Mouse (Mus musculus) olfactory bulb, adult 2 months (tissue): Measurements from ENCODE around the gene Gm45713. TPM values are rescaled to one million over a fixed set of nuclear protein-coding genes. Genes with fewer than 3 reads are reported as not detected.
"Not testable (repeated sequence)": the region's sequence is repeated elsewhere in the genome, so short reads cannot be mapped to it uniquely, and the experiment has no call there.

Source experiments
- H3K27ac ChIP-seq: fragments of 200-500 bp; 2 replicates; pipeline ENCODE4 v1.5.1; 2012; ENCODE audit warnings: low read depth, low read length; ENCODE audit not compliant: insufficient read depth
- H3K4me1 ChIP-seq: fragments of 200-500 bp; 2 replicates; pipeline ENCODE4 v1.6.1; 2012; ENCODE audit warnings: low read length; ENCODE audit not compliant: control insufficient read depth, insufficient read depth
- H3K4me3 ChIP-seq: fragments of 200-500 bp; 2 replicates; pipeline ENCODE4 v1.5.1; 2012; ENCODE audit warnings: mild to moderate bottlenecking, low read depth, low read length, moderate library complexity; ENCODE audit not compliant: insufficient read depth
- CTCF ChIP-seq: fragments of 200-500 bp; IDR thresholded peaks from 2 replicates; pipeline ENCODE4 v1.5.1; 2012; ENCODE audit warnings: low read depth, mild to moderate bottlenecking, low read length, moderate library complexity; ENCODE audit not compliant: insufficient read depth
- POLR2A ChIP-seq: fragments of 200-500 bp; IDR thresholded peaks from 2 replicates; pipeline ENCODE4 v1.6.1; 2012; ENCODE audit warnings: mild to moderate bottlenecking, low read depth, low read length, moderate library complexity; ENCODE audit not compliant: insufficient read depth
- WGBS: fragments of 180-500 bp; shearing (Covaris S2); methylation state at CpG from one replicate; pipeline ENCODE4 v1.1.7; 2018; 5-methylcytosine and 5-hydroxymethylcytosine counted together
- polyA plus RNA-seq: library from polyadenylated mRNA; stranded (reverse); fragments of >200 nt; gene quantifications from 2 replicates; pipeline ENCODE4 v1.2.4, GENCODE M21; 2012; ENCODE audit warnings: low replicate concordance; ENCODE audit not compliant: missing spikeins, insufficient read depth, insufficient read length

Gene Gm45713
- polyA plus RNA-seq, 1 experiment = not detected

DNA sequence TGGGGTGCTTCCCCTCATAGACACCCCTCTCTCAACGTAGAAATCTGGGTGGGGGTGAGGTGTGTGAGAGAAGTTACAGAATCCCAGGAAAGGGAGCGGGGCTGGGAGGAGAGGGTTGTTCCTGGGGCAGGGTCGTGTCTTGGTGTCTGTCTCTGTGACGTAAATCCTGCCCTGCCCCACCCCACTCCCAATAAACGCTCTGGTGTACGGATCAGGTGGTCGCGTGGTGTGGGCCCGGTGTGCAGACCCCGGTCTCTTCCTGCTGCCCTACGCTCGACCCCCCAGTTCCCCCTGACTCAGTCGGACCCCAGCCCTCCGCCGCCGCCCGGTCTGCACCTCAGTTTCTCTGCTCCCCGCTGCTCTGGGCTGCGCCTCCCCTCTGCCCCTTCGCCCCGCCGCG lies 39.9 kb upstream of the Gm45713 start:
- TF ChIP-seq POLR2A = no peak
- TF ChIP-seq CTCF = no peak
- Histone ChIP-seq H3K27ac (no peak overlapping the region), H3K4me3 (no peak overlapping the region), H3K4me1 (peaks cover 6% of the 10 kb centered on the region)
- WGBS = 2% methylated on average over 23 of the region's 23 CpGs

DNA sequence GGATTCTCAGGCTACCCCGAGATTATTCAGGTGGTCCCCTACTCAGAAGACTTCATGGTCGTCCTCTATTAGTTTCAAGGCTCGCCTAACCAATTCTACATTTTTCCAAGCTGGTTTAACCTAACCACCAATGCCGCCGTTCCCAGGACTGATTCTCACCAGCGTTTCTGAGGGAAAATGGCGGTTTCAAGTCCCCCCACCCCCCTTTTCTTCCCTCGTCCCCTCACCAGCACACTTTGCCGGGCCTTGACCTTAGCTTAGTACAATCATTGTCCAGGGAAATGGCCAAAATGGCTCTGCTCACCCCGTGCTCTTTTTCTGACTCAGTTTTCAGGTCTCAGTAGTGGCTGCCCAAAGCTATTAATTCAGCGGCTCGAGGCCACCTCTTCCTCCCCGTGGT lies 39.4 kb upstream of the Gm45713 start:
- H3K27ac ChIP-seq = no peak overlapping the region
- H3K4me1 ChIP-seq = peaks cover 6% of the 10 kb centered on the region
- 4% methylated on average over 13 of the region's 13 CpGs for WGBS
- TF ChIP-seq CTCF = no peak
- TF ChIP-seq POLR2A = no peak
- no peak overlapping the region for H3K4me3 ChIP-seq

DNA sequence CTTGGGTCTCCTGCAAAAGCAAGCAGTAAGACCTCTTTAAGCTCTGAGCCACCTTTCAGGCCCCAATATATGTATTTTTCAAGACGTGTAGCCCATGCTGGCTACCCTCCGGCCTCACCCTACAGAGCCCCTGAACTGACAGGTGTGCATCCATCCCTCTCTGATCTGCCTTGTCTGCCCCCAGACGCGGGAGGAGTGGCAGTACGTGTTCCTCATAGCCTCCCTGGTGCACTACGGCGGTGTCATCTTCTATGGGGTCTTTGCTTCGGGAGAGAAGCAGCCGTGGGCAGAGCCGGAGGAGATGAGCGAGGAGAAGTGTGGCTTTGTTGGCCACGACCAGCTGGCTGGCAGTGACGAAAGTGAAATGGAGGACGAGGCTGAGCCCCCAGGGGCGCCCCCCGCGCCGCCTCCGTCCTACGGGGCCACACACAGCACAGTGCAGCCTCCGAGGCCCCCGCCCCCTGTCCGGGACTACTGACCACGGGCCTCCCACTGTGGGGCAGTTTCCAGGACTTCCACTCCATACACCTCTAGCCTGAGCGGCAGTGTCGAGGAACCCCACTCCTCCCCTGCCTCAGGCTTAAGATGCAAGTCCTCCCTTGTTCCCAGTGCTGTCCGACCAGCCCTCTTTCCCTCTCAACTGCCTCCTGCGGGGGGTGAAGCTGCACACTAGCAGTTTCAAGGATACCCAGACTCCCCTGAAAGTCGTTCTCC lies 38.7 kb upstream of the Gm45713 start:
- H3K4me1 ChIP-seq = peaks cover 6% of the 10 kb centered on the region
- H3K27ac ChIP-seq = no peak overlapping the region
- 6% methylated on average over 29 of the region's 29 CpGs for WGBS
- TF ChIP-seq POLR2A (no peak), CTCF (no peak)
- no peak overlapping the region for H3K4me3 ChIP-seq

DNA sequence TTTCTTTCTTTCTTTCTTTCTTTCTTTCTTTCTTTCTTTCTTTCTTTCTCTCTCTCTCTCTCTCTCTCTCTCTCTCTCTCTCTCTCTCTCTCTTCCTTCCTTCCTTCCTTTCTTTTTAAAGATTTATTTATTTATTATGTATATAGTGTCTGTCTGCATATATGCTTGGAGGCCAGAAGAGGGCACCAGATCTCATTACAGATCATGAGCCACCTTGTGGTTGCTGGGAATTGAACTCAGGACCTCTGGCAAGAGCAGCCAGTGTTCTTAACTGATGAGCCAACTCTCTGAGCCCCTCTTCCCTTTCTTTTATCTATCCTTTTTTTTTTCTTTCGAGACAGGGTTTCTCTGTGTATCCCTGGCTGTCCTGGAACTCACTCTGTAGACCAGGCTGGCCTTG lies 37.7 kb upstream of the Gm45713 start:
- not testable (repeated sequence) for H3K4me3 ChIP-seq, H3K27ac ChIP-seq, H3K4me1 ChIP-seq
- 66% methylated on average over 1 of the region's 1 CpGs for WGBS

DNA sequence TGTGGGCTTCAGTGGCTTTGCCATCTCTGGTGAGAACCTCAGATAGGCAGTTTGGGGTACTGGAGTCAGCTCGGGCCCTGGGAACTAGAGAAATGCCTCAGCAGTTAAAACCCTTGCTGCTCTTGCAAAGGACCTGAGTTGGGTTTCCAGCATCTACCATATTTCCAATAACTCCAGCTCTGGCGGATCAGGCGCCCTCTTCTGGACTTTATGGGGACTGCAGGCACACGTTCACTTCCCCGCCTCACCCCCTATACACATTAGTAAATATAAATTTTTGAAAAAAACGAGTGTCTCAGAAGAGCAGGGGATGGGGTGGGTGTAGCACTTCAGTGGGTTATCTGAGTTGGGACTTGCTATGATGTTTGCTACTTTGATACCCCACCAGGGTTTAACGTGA lies 36.9 kb upstream of the Gm45713 start:
- Histone ChIP-seq H3K4me1 (peaks cover 11% of the 10 kb centered on the region), H3K27ac (no peak overlapping the region), H3K4me3 (no peak overlapping the region)
- 60% methylated on average over 7 of the region's 7 CpGs for WGBS
- no peak for TF ChIP-seq CTCF
- no peak for TF ChIP-seq POLR2A

DNA sequence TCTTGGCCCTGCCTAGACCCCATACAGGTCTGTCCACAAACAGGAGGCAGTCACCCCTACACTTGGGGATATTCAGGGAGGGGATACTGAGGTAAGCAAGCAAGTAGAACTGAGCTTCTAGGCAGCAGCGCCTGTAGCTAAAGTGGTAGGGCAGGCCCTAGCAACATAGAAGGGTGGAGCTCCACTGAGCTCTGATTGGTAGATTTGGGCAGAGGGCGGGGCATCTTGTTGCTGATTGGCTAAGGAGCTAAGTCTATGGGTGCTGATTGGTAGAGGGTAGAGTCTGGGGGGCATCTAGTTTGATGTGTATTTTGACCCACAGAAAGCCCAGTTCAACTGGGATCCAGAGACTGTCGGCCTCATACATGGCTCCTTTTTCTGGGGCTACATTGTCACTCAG lies 33.5 kb upstream of the Gm45713 start:
- no peak overlapping the region for H3K4me3 ChIP-seq
- TF ChIP-seq POLR2A (no peak), CTCF (no peak)
- H3K27ac ChIP-seq = no peak overlapping the region
- peaks cover 5% of the 10 kb centered on the region; the same call in 1 of the 2 replicates for H3K4me1 ChIP-seq
- 88% methylated on average over 3 of the region's 3 CpGs for WGBS

DNA sequence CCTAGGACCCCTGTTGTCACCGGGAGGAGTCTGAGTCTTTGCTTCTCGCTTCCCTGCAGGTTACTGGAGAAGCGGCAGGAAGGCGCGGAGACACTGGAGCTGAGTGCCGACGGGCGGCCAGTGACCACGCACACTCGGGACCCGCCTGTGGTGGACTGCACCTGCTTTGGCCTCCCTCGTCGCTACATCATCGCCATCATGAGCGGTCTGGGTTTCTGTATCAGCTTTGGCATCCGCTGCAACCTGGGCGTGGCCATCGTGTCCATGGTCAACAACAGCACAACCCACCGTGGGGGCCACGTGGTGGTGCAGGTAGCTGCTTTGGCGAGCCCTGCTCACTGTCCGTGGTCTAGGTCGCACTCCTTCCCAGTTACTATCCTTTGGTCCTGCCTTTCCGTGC lies 32.6 kb upstream of the Gm45713 start:
- peaks cover 5% of the 10 kb centered on the region; the same call in 1 of the 2 replicates for H3K4me1 ChIP-seq
- H3K27ac ChIP-seq = no peak overlapping the region
- WGBS = 8% methylated on average over 24 of the region's 24 CpGs
- H3K4me3 ChIP-seq = no peak overlapping the region
- TF ChIP-seq POLR2A (no peak), CTCF (no peak)

DNA sequence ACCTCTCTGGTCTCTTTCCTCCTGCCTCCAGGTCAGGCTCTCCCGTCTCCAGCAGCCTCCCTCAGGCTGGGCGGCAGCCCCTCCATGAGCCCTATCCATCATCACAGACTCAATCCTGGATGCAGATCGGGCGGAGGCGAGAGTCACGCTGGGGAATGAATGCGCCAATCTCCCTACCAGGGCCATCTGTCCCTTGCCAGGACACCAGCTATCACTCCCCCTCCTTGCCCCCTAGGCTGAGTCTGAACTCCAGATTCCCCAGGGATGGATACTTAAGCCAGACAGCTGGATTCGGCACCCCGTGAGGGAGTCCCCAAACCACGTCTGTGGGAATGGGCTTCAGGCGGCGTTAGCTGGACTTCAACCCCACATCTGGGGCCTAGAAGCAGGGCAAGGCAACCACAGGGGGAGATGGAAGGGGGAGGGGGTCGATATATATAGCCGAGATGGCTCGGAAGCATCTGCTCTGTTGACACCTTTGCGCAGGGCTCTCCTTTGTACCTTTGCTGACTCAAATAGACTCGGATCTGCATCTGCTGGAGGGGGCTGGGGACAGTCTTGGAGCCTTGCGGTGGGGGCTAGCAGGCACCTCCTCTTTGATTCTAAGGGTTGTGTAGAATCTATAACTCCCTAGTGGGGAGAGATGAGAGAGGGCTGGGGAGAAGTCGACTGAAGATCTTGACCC lies 31.9 kb upstream of the Gm45713 start:
- no peak for TF ChIP-seq CTCF
- TF ChIP-seq POLR2A = no peak
- H3K27ac ChIP-seq = no peak overlapping the region
- WGBS = 7% methylated on average over 19 of the region's 19 CpGs
- no peak overlapping the region for H3K4me3 ChIP-seq
- peaks cover 5% of the 10 kb centered on the region; the same call in 1 of the 2 replicates for H3K4me1 ChIP-seq

DNA sequence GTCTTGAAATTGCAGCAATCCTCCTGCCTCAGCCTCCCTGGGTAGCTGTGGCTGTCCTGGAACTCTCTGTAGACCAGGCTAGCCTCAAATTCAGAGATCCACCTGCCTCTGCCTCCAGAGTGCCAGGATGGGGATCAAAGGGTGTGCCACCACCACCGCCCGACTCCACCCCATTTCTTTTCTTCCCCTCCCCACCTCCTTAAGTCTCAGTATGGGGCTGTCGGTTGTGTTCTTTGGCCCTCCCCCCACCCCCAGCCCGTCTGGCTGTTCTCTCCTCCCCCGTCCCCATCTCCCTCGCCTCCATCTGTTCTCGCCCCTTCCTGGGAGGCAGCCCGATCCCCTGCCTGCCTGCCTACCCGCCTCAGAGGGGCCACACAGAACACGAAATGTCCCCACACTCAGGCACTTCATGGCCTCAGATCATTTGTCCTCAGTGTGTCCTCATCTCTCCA lies 30.9 kb upstream of the Gm45713 start:
- no peak overlapping the region for H3K4me3 ChIP-seq
- WGBS = 24% methylated on average over 9 of the region's 10 CpGs
- peaks cover 11% of the 10 kb centered on the region for H3K4me1 ChIP-seq
- H3K27ac ChIP-seq = no peak overlapping the region
- no peak for TF ChIP-seq POLR2A
- no peak for TF ChIP-seq CTCF

DNA sequence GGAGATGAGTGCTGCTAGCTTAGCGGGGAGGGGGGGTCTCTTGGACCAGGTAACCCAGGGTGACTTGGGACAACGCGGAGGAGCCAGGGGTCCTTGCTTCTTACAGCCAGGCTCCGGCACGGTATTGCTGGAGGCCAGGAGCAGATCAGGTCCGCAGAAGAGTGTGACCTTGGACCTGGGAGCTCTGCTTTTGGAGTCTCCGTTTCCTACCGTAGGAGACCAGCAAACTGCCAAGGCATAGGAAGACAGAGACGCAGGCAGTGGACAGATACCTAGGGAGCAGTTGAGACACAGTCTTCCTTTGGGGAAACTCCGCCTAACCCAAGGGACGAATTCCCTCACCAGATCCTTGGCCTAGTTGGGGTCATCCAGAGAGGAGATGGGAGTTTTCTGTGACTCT lies 29.7 kb upstream of the Gm45713 start:
- peak overlapping the region; percentile 15; the same call in 1 of the 2 replicates for H3K4me3 ChIP-seq
- H3K4me1 ChIP-seq = peaks cover 12% of the 10 kb centered on the region
- WGBS = 68% methylated on average over 11 of the region's 11 CpGs
- no peak overlapping the region for H3K27ac ChIP-seq
- no peak for TF ChIP-seq CTCF
- TF ChIP-seq POLR2A = no peak
